Mouse (Mus musculus) ovary, adult 18-20 months (tissue): ENCODE measurements around the gene Fam19a2.

Source experiments
- DNase-seq: peaks from one replicate; pipeline ENCODE4 v3.0.0; 2022; ENCODE audit warnings: low spot score, mixed read lengths

The Fam19a2 gene

GRCm38 (mm10) chr10:123395429-123395828 is 131.6 kb downstream of the Fam19a2 start:
- DNase-seq = no peak

- no peak for DNase-seq
Observed at GRCm38 (mm10) chr10:123398136-123398535, 134.3 kb downstream of the Fam19a2 start.

DNA sequence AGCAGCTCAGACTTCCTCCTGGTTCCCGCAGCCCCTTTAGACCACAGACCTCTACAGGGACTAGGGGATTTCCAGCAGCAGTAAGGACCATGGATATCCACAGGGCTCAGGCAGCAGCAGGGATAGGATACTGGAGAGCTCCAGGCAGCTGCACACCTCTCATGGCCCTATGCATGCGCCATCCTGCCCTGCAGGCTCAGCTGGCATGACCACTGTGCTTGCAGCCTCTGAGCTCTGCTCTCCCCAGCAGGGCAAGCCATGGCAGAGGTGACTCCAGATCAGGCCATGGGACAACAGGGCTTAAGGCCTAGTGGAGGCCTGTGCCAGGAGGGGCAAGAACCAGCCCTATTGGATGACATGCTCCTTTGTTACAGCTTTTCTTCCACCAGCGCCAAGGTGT is 137.4 kb downstream of the Fam19a2 start:
- DNase-seq = no peak

- DNase-seq = no peak
Observed at GRCm38 (mm10) chr10:123402460-123402859, 138.7 kb downstream of the Fam19a2 start.

DNA sequence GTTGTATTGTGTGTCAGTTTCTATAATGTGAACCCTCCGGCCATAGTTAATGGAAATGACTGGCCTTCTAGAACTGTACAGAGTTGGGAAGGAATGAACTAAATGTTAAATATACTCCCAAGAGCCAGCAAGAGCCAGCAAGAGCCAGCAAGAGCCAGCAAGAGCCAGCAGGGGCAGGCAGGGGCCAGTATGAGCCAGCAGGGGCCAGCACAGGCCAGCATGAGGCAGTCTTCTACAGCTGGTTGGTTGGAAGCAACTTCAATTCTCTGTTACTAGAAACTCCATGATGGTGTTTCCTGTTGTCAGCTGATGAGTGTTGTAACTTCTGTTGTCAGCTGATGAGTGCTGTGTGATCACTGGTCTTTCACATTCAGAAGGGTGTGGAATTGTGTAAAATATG is 151.2 kb downstream of the Fam19a2 start:
- no peak for DNase-seq

DNA sequence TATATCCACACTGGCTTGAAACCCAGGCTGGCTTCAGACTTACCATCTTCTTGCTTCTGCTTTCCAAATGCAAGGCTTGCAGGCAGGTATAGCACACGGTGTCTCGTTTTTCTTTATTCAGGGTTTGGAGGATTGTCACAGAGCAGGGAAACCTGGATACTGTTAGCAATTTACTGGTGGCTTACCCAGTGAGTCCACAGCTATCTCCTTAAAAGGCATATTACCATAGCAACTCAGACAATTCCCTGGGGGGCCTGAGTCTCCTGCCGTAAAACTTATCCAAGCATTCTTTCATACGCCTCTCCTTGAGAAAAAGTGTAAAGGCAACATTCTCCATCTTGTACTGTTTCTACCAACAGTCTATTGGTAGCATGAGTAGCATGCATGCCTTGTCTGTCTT is 152.2 kb downstream of the Fam19a2 start:
- DNase-seq = no peak

GRCm38 (mm10) chr10:123418616-123419173 is 154.9 kb downstream of the Fam19a2 start:
- no peak for DNase-seq

DNA sequence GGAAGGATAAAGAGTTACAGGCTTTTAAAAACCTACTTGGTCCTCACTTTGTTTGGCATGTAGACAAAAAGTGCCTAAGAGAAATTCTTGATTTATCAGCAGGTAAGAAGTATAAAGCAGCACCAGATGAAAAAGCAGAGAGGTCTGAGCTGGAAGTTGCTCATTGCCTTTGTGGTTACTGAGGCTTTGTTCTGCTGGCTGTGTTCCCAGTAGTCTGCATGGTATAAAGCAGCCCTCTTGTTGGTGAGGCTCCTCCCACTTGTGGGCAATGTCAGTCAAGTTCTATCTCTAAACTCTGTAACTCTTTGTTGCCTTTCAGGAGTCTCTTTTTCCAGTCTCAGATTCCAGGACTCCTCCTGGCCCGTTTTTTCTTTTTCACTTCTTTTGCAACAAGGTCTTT is 156.5 kb downstream of the Fam19a2 start:
- no peak for DNase-seq

DNA sequence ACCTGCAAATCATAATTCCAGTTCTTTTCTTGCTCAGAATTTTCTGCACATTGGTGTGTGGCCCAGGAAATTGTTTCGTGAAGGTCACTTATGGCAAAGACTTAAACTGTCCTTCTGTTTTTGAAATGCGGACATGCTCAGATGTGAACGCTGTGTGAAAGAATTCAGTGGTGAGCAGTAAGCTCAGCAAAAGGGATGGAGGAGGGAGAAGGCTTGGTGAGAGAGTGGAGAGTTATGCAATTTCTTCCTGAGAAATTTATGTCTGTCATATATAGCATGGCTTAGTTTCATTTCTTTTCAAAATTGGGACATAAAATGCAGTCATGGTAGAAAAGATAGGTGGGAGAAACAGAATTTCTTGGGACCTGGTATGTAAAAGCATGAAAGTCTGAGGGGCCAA is 160.7 kb downstream of the Fam19a2 start:
- DNase-seq = no peak

GRCm38 (mm10) chr10:123426527-123427363 is 162.9 kb downstream of the Fam19a2 start:
- DNase-seq = no peak

- DNase-seq = no peak
Observed at GRCm38 (mm10) chr10:123431569-123431968, 167.8 kb downstream of the Fam19a2 start.

DNA sequence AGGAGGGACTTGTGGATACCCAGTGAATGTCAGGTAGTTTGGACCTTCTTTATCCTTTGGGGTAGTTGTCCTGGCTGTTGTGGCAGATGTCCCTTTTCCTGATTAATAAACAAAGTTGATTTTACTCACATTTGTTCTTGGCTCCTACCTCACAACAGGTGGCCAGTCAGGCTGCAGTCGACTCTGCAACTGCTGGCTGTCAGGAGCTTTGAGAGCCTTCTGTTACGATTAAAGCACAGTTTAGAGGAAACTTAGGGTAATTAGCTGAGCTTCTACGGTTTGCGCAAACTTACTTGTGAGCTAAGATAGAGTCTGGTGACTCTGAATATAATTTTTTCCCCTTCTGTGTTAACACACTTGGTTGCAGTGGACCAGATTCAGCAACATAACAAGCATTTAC is 173.8 kb downstream of the Fam19a2 start:
- DNase-seq = no peak

DNA sequence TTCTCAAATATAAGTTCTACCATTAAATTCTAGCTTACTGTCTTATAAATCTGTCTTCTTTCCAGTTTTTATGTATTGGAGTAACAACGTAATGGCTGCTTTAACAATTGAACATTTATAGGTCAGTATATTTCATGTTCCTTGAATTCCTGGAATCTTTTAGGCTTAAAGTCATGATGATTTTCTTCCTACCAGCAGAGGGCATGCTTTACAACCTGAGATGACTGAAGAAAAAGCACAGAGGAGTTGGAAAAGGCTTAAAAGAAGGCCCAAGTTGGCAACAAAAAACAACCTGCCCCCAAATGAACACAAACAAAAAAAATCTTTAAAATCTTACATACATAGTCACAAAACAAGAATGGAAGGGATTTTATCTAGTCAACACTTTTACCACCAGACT is 193.0 kb downstream of the Fam19a2 start:
- DNase-seq = no peak

- DNase-seq = no peak
Observed at GRCm38 (mm10) chr10:123460466-123460865, 196.7 kb downstream of the Fam19a2 start.

DNA sequence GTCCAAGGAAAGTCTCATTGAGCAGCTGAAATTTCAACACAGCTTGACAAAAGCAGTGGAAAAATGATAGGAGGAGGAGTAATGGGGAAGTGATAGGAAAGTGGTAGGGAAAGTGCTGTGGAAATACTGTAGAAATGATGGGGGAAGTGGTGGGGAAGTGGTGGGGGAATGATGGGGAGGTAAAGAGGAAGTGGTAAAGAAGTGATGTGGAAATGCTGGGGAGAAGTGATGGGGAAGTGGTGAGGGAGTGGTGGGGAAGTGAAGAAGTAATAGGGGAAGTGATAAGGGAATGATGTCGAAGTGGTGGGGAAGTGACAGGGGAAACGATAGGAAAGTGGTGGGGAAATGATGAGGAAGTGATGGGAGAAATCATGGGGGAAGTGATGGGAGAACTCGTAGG is 198.5 kb downstream of the Fam19a2 start:
- no peak for DNase-seq

GRCm38 (mm10) chr10:123514749-123515148 is 251.0 kb downstream of the Fam19a2 start:
- no peak for DNase-seq

GRCm38 (mm10) chr10:123520613-123521012 is 256.8 kb downstream of the Fam19a2 start:
- DNase-seq = no peak

DNA sequence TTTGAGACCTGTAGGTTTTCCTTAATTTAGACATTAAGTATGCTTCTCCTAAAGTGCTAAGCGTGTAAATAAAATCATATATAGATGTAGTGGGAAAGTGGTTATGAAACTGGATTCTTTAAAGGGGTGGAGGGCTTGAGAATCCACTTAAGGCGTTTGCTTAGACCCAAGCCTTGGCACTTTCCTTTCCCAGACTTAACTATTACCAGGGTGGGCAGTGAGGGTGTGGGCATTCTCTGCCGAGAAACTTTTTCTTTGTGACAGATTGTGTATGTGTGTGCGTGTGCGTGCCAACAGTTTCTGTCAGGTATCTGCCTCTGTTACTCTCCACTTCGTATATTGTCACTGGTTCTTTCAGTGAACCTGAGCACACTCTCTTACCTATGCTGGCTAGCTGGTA is 257.4 kb downstream of the Fam19a2 start:
- DNase-seq = no peak

GRCm38 (mm10) chr10:123525424-123525823 is 261.6 kb downstream of the Fam19a2 start:
- DNase-seq = no peak

DNA sequence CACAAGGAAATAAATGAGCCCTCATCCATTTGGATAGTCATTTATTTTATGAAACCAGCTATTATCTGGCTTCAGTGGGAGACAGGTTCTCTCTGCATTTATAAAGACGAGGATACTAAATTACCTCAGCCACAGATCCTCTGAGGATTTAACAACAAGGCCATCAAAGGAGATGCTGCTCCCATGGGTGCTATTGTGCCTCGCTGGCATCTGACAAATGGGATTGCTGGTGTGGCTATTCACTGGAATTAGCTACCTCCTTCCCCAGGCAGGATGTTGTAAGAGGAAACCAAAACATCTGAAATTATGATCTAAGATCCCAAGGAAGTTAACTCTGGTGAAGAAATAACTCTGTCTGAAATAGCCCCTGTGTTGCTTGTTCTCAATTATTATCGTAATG is 262.3 kb downstream of the Fam19a2 start:
- DNase-seq = no peak

DNA sequence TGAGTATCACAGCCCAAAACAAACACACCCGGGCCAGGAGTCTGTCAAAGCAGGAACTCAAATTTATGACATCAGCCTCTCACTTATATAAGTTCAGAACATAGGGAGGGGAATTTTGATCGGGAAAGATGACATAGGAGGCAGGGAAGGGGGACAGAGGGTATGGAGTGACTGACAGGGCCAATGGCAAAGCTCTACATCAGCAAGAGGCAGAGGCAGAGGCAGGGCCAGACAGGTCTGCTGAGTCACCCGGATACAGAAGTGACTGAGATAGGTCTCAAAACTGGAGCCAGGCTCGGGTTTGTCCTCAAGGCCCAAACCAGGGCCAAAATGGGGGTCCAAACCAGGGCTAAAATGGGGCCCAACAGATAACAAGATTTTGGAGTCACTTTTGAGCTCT is 272.3 kb downstream of the Fam19a2 start:
- no peak for DNase-seq

- no peak for DNase-seq
Observed at GRCm38 (mm10) chr10:123548391-123548790, 284.6 kb downstream of the Fam19a2 start.

DNA sequence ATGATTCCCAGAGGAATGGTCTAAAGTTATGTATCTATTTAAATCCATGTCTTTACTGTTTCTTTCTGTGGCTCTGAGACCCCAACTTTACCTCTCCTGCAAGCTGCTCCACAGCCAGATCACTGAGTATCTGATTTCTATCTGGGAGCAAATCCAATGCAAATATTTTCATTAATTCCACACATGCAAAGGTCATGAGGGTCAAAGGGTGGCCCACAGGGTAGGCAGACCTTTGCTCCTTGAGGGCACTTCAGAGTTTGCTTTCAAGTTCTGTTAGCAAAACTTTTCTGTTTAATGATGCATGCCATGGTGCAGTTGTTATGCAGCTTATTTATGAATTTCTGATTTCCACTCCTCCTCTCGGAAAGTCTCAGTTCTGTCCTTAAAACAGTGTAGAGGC is 303.9 kb downstream of the Fam19a2 start:
- no peak for DNase-seq
